Mouse (Mus musculus) ovary, adult 18-20 months (tissue): Measurements from ENCODE around the gene Cnksr2.

Experiments
- DNase-seq: peaks from one replicate; pipeline ENCODE4 v3.0.0; 2022; ENCODE audit warnings: low spot score, mixed read lengths

Gene Cnksr2

DNA sequence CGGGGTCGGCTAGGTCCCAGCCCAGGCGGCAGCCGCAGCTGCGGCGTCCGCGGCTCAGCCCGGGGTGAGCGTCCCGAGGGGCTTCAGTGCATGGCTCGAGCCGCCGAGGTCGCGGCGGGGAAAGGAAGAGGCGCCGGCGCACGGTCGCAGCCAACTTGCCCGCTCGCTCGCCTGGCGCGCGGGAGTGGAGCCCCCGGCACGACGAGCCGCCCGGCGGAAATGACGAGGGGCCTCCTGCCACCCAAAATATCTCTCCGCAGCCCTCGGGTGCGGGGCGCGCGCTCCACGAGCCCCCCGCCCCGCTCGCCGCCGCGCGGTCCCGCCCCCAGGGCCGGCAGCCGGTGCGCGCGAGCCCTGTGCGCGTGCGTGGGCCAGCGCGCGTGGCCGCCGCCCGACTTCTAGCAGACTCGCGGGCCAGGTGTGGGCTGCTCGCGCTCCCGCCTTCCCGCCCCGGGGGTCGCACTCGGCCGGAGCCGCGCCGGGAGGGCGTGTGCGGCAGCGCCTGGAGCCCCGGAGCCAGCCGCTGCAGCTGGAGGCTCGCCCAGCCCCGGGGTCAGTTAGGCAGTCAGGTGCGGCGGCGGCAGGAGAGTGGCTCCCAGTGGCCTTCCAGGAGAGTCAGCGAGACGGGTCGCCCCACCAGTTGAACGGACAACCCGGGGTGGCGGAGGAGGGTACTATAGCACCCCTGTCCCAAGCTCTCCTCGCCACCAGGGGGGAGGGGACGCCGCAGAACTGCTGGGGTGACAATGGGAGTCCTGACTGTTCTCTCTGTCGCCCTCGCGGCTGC is at the start of gene Cnksr2:
Cnksr2 (minus strand) TSS at position 238 of the 787 bp plus-strand sequence.
- peak; percentile 1 for DNase-seq

DNA sequence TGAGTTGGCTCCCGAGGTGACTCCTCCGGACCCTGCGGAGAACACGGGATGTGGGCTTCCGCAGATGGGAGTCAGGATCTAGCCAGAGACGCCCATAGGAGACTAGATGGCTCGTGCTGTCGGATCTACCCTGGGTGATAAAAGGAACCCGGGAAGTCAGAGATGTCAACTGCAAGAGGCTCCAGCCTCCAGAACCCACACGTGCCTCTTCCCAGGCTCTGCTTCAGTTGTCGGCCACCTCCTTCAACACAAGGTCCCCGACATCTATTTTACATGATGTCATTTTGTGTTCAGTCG is 698 bp upstream of the Cnksr2 start:
- DNase-seq, result no peak

DNA sequence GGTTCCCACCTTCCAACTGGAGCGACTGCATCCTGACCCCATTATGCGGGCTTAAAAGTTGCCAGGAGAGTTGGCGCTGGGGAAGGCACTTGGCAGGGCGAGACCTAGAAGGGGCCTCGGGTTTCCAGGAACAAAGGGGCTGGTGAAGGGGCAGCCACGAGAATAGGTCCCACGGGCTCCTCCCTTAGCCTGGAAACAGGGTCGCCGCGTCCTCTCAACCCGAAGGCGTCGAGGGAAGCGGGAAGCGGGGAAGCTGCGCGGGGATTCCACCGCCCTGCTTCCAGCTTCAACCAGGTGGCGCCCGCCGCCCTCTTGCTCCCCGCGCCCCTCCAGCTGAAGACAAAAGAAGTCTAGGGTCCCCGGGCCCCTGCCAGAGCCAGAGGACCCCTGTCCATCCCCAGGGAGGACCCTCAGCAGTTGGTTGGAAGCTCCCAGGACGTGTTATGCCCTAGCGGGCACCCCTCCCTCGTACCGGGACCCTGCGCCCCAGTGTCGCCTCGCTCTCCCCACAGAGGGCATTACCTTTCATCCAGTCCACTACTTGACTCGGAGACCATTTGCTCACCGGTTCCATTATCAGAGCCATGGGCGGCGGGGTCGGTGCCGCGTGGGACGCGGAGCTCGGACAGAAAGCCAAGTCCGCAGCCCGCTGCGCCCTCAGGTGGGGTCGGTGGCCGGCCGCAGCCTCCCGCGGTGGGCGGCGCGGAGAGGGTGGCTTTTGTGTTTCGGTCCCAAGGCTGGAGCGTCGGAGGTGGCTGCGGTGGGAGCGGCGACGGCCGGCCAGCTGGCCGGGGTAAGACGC is 638 bp downstream of the Cnksr2 start:
- DNase-seq, result no peak

DNA sequence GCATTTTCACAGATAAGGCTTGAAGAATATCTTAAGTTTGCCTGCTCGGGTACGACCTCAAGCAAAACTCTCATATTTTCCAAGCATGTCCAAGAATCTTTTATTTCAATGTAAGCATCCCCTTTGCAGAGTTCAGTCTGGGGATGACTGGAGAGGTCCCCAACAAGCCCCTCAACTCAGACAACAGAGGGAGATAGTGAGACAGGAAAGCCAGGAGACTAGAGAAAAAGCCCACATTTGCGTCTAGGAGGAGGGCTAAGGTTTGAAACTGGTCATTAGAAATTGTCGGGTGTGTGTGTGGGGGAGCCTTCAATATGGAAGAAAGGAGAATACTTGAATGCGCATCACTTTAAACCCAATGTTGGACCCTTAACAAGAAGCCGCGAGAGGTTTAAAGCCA is 1.4 kb downstream of the Cnksr2 start:
- DNase-seq, result no peak

DNA sequence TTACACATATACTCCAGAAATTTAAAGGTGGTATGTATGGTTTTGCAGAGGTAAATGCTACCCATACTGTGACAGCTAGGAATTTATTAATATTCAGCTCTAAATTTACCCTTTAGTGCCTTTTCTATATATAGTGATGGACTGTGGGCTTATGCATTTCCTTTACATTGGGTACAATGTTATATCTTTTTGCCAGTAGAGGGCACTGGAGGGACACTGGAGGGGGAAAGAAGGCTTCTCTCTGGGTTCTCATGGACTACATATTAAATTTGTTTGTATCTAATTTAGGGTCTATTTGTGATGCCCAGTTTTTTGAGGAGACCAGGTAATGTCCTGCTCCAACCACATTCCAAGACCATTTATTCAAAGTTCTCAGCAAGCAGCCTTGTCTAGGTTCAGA is 91.4 kb downstream of the Cnksr2 start:
- no peak for DNase-seq

DNA sequence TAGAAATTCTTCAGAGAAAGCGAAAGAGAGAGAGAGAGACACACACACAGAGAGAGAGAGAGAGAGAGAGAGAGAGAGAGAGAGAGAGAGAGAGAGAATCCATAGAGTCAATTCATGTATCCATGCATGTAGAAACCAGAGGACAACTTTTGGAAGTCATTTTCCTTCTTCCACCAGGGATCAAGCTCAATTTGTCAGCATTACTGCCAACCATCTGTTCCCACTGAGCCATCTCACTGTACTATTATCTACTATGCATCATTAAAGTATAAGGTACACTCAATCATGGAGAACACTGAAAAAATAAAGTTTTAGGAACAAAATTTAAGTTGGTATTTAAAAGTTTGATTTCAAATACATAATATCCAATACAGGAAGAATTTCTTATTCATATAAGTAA is 93.8 kb downstream of the Cnksr2 start:
- no peak for DNase-seq

DNA sequence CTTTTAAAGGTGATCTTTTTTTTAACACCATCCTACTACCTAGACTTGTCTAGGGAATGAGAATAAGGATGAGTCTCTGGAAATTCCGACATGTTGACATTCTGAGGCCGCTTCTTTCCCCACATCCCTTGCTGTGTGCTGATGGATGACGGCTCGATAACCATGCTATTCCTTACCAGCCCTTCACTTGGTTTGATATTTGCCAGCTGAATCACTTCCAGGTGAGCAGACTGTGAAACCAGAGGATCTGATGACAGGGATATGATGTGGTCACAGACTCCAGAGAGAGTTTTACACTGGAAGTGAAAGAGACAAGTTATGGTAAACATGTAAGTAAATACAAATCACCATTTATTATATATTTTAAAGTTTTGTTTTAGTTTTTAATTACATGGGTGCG is 98.0 kb downstream of the Cnksr2 start:
- DNase-seq, result no peak

DNA sequence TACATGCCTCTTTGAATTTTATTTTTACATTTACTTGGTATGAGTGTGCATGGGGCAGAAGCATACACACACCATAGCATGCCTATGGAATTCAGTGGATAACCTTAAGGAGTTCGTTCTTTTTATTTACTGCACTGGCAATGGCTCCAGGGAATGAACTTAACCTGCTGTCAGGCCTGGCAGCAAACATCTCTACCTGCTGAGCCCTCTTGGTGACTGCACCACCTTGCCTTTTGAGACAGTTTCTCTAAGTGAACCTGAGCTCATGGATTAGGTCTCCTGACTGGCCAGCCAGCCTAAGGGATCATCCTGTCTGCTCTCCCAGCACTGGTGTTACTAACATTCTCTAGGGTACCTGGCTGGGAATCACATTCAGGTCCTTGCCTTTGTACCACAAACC is 106.5 kb downstream of the Cnksr2 start:
- no peak for DNase-seq

DNA sequence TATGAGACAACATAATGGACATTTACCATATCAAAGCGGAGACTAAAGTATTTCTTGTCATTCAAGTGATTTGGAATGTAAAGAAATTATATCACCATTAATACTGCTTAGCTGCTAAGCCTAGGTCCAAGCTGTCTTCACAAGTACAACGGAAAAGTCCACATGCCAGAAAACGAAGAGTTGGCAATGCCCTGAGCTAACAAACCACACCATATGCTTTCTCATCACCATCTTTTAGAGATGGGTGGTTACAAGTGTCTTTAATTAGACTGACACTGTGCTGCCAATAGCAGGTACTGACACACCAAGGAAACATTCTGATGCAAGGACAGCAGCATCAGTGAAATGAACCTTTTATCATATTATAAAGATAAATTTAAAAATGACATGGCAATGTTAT is 123.0 kb downstream of the Cnksr2 start:
- no peak for DNase-seq

DNA sequence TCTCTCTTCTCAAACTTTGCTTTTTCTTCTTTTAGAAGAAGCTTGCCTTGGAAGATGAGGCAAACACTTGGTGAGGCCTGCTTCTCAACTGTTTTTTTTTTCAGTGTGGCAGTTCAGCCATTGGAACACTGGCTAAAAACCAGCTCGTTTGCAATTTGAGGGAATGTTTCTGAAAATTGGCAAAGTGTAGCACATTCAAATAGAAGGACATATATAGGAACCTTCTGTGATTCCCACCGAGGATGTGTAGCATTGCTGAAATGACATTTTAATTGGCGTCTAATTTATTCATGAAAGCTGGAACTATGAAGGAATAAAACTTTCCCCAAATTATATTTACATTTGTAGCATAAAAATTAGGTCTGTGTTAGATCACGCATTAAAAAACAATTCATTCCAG is 213.1 kb downstream of the Cnksr2 start:
- DNase-seq, result no peak

DNA sequence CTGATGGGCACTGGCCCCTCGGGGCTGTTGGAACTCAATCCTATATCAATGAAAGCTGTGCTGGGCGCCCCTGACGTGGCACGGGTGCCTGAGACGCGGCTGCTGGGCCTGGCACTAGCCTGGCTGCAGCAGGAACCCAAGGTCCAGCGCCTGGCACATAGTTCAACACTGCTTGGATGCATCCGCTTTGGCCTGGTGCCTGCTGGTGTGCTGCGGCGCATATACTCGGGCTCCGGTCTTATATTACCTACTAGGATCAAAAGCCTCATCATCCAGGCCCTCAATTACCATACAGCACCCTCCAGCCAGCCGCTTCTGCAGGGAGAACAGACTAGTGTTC is 224.2 kb downstream of the Cnksr2 start:
- DNase-seq, result no peak

DNA sequence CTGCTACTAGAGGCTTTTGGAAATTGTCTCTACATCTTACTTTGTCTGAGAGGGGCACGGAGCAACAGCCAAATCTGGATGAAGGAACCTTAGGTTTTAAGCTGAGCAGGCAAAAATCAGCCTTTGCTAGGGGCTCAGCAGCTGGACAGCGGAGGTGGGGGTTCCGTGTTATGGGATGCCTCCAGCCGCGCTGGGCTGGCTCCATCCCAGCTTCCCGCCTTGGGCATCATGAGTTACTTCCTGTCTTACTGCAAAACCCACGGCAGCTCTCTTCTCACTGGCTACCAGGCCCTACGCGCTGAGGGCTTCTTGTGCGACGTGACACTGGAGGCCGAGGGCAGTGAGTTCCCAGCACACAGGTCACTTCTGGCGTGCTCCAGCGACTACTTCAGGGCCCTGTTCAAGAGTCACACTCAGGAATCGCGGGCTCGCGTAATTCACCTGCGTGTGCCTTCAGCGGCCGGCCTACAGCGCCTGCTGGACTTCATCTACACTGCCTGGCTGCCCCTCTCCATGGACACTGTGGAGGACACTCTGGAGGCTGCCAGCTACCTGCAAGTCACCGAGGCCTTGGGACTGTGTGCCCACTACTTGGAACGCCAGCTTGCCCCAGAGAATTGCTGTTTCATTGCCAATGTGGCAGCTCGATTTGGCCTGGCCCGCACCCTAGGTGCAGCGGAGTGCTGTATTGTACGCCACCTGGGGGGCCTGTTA is 224.7 kb downstream of the Cnksr2 start, which contains the start of gene Klhl34:
Klhl34 (plus strand) TSS at position 229 of the 714 bp plus-strand sequence.
- DNase-seq, result no peak

DNA sequence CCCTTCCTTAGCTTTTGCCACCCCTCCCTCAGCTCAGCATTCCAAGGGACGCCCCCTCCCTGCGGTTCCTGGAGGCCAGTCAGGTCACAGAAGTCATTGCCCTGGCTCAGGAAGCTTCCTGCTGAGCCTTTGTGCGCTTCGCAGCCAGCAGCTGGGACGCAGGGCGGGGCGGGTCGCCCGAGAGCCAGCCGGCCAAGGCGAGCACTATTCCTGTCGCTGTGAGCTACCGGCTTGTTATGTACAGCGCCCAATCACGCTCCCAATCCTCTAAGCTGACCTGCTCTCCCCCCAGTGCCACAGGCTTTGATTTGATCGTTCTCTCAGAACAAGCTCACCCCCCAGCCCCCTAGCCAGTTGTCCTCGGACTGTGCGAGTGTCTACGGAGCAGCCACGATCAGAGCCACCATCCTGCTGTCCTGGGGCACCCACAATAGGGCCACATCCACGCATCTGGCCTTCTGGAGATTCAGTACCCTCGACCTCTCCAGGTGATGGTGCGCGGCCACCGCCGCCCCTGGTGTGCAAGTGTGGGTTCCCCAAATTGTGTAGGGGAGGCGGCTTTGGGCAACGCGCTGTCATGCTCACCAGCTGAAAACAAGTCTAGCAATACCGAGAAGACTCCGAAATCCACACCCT is 225.4 kb downstream of the Cnksr2 start:
- DNase-seq, result no peak

DNA sequence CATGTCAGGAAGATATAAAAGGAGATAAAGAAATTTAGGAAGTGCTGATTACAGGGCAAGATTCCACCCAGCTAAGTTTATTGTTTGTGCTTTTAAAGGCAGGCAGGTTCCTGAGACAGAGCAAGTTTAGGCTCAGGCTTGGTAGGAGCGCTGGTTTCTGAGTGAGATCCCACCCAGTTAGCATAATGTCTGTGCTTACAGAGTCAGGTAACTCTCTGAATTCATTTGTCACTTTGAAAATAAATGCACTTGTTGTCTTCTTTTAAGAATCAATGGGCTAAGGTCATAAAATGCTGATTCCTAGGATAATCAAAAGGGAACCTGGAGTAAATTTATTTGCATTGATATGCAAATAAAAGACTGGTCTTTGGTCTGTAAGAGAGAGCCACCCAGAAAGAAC is 233.4 kb downstream of the Cnksr2 start:
- DNase-seq, result no peak

DNA sequence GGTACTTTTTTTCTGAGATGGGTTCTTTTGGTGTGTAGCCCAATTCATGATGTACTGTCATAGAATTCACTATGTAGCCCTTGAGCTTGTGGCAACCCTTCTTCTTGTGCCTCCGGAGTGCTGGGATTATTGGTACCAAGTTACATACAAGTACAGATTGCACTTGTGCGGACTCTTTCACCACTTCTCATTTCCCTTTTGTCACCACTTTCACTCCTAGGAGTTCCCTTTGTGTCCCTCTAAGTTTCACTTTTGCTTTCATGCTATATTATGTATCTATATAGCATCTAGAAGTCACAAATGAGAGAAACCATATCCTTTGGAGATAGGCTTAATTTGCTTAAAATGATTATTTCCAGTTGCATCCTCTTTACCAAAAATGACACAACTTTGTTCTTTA is 241.4 kb downstream of the Cnksr2 start:
- no peak for DNase-seq
